17 mouse cellular contexts compared by ENCODE assay signal in genomic region chr4:54072482-54072881, GRCm38 (mm10).
DNase-seq lines count a peak whose midpoint lies in the region; ATAC-seq and TF ChIP-seq lines count a peak whose summit lies in the region.
"Had no signal": no experiment of that assay in that cellular context is flagged by ENCODE, and none has a peak within 500 bp of the region (broad histone marks: within the 10 kb centered on the region; RNA-seq: fewer than 3 reads in every experiment).

No protein-coding gene starts in this region.

- no peaks in the 10 kb centered on the region for H3K4me1 ChIP-seq in lung, embryonic 14.5 days (ENCODE audit: insufficient read depth)
- peaks cover 10% of the 10 kb centered on the region for H3K4me1 ChIP-seq in forebrain, embryonic 15.5 days
- peaks cover 14% of the 10 kb centered on the region; the same call in 1 of the 2 replicates for H3K4me1 ChIP-seq in midbrain, embryonic 14.5 days (ENCODE audit: control insufficient read depth, insufficient read depth, low read length)
- H3K4me1 ChIP-seq in thymus, adult 2 months (replicated peaks; ENCODE audit: control insufficient read depth, insufficient read depth, low read length), result no peaks in the 10 kb centered on the region
- H3K4me1 ChIP-seq: embryonic facial prominence, embryonic 12.5 days had no signal

- no peaks in the 10 kb centered on the region for H3K27me3 ChIP-seq in lung, embryonic 14.5 days (ENCODE audit: insufficient read depth, low read length)
- no peaks in the 10 kb centered on the region for H3K27me3 ChIP-seq in forebrain, embryonic 15.5 days
- H3K27me3 ChIP-seq in midbrain, embryonic 14.5 days (ENCODE audit: control insufficient read depth, insufficient read depth, low read length), result no peaks in the 10 kb centered on the region
- no peaks in the 10 kb centered on the region for H3K27me3 ChIP-seq in thymus, adult 2 months (ENCODE audit: control insufficient read depth, insufficient read depth, low read length)
- H3K27me3 ChIP-seq: embryonic facial prominence, embryonic 12.5 days; Patski had no signal

- no peak overlapping the region for H3K9ac ChIP-seq in lung, embryonic 14.5 days
- no peak overlapping the region for H3K9ac ChIP-seq in forebrain, embryonic 15.5 days (replicated peaks)
- no peak overlapping the region for H3K9ac ChIP-seq in midbrain, embryonic 14.5 days (replicated peaks; ENCODE audit: low read length)
- H3K9ac ChIP-seq: embryonic facial prominence, embryonic 12.5 days had no signal

- no peak for TF ChIP-seq POLR2A in thymus, adult 2 months (IDR thresholded peaks at IDR 0.05; ENCODE audit: control insufficient read depth, extremely low read depth, insufficient read depth, low read length, poor library complexity)

- no peaks in the 10 kb centered on the region for H3K36me3 ChIP-seq in lung, embryonic 14.5 days (ENCODE audit: insufficient read depth)
- no peaks in the 10 kb centered on the region for H3K36me3 ChIP-seq in forebrain, embryonic 15.5 days
- no peaks in the 10 kb centered on the region for H3K36me3 ChIP-seq in midbrain, embryonic 14.5 days (ENCODE audit: control insufficient read depth, insufficient read depth, low read length)
- no peaks in the 10 kb centered on the region for H3K36me3 ChIP-seq in thymus, adult 2 months (ENCODE audit: control insufficient read depth, insufficient read depth, low read length)
- H3K36me3 ChIP-seq: embryonic facial prominence, embryonic 12.5 days had no signal

- ATAC-seq in lung, embryonic 14.5 days (ENCODE audit: insufficient read depth), result no peak
- ATAC-seq in forebrain, embryonic 15.5 days (replicated peaks), result no peak
- ATAC-seq in midbrain, embryonic 14.5 days (ENCODE audit: low FRiP score, low TSS enrichment), result no peak
- ATAC-seq: intestine, postnatal 0 days; Patski had no signal

- 22% methylated on average over 3 of the region's 3 CpGs for WGBS in lung, embryonic 14.5 days
- 9% methylated on average over 3 of the region's 3 CpGs for WGBS in forebrain, embryonic 15.5 days
- WGBS in midbrain, embryonic 14.5 days, result 8% methylated on average over 3 of the region's 3 CpGs
- WGBS in thymus, adult 2 months, result 82% methylated on average over 3 of the region's 3 CpGs

- peaks cover 8% of the 10 kb centered on the region; the same call in 1 of the 2 replicates for H3K9me3 ChIP-seq in lung, embryonic 14.5 days (ENCODE audit: low read depth, low read length)
- no peaks in the 10 kb centered on the region for H3K9me3 ChIP-seq in forebrain, embryonic 15.5 days
- H3K9me3 ChIP-seq in midbrain, embryonic 14.5 days (ENCODE audit: control insufficient read depth, low read length), result peaks cover 11% of the 10 kb centered on the region; the same call in 1 of the 2 replicates

- H3K27ac ChIP-seq in lung, embryonic 14.5 days (ENCODE audit: low read depth), result no peak overlapping the region
- peak overlapping the region; percentile 33; the same call in 1 of the 2 replicates for H3K27ac ChIP-seq in forebrain, embryonic 15.5 days (replicated peaks)
- H3K27ac ChIP-seq in midbrain, embryonic 14.5 days (replicated peaks; ENCODE audit: low read depth, low read length), result peak overlapping the region; percentile 45
- no peak overlapping the region for H3K27ac ChIP-seq in thymus, adult 2 months (ENCODE audit: control insufficient read depth, insufficient read depth, low read length)
- H3K27ac ChIP-seq: embryonic facial prominence, embryonic 12.5 days; kidney, postnatal 0 days; macrophage had no signal

- no peak overlapping the region for H3K4me3 ChIP-seq in lung, embryonic 14.5 days (ENCODE audit: low read depth, low read length)
- no peak overlapping the region for H3K4me3 ChIP-seq in forebrain, embryonic 15.5 days
- H3K4me3 ChIP-seq in midbrain, embryonic 14.5 days (replicated peaks; ENCODE audit: low read depth, low read length), result no peak overlapping the region
- no peak overlapping the region for H3K4me3 ChIP-seq in thymus, adult 2 months (ENCODE audit: control insufficient read depth, insufficient read depth, low read length)
- H3K4me3 ChIP-seq: embryonic facial prominence, embryonic 12.5 days had no signal

- no peak for TF ChIP-seq CTCF in lung, embryonic 14.5 days (IDR thresholded peaks at IDR 0.05; ENCODE audit: low read depth)
- no peak for TF ChIP-seq CTCF in thymus, adult 2 months (IDR thresholded peaks at IDR 0.05; ENCODE audit: borderline replicate concordance, control insufficient read depth, extremely low read depth, insufficient read depth, low read length, poor library complexity)

- H3K4me2 ChIP-seq in lung, embryonic 14.5 days, result no peak overlapping the region
- H3K4me2 ChIP-seq in forebrain, embryonic 15.5 days (replicated peaks), result no peak overlapping the region
- no peak overlapping the region for H3K4me2 ChIP-seq in midbrain, embryonic 14.5 days (ENCODE audit: low read length)
- H3K4me2 ChIP-seq: embryonic facial prominence, embryonic 12.5 days; liver, embryonic 11.5 days had no signal

- peak; percentile 12 for DNase-seq in lung, embryonic 14.5 days
- no peak for DNase-seq in lung, postnatal 25 days (ENCODE audit: low spot score)
- DNase-seq in brain, adult 2 months (ENCODE audit: low read depth, low spot score), result peak; percentile 3
- DNase-seq in midbrain, embryonic 14.5 days, result peak; percentile 35
- no peak for DNase-seq in adrenal gland, postnatal 10 days
- no peak for DNase-seq in ovary, adult 18-20 months (ENCODE audit: low spot score)
- no peak for DNase-seq in thymus, adult 2 months
- DNase-seq: cerebellum, adult 11 months; lung, adult 2 months; thymus, adult 18-20 months had no signal

Comparison
In these comparisons a context has a peak if more than half of its experiments do, and no peak if none do; other contexts are left out.
1. DNase-seq: peak in lung, embryonic 14.5 days (single experiment), brain, adult 2 months (single experiment) and midbrain, embryonic 14.5 days (single experiment); none in lung, postnatal 25 days (single experiment), adrenal gland, postnatal 10 days (single experiment), ovary, adult 18-20 months (single experiment) and thymus, adult 2 months (single experiment).
2. H3K27ac ChIP-seq: peak in forebrain, embryonic 15.5 days (single experiment) and midbrain, embryonic 14.5 days (single experiment); none in lung, embryonic 14.5 days (single experiment) and thymus, adult 2 months (single experiment).